Comparison of ENCODE assay signal across 8 mouse cellular contexts in the genomic region with DNA sequence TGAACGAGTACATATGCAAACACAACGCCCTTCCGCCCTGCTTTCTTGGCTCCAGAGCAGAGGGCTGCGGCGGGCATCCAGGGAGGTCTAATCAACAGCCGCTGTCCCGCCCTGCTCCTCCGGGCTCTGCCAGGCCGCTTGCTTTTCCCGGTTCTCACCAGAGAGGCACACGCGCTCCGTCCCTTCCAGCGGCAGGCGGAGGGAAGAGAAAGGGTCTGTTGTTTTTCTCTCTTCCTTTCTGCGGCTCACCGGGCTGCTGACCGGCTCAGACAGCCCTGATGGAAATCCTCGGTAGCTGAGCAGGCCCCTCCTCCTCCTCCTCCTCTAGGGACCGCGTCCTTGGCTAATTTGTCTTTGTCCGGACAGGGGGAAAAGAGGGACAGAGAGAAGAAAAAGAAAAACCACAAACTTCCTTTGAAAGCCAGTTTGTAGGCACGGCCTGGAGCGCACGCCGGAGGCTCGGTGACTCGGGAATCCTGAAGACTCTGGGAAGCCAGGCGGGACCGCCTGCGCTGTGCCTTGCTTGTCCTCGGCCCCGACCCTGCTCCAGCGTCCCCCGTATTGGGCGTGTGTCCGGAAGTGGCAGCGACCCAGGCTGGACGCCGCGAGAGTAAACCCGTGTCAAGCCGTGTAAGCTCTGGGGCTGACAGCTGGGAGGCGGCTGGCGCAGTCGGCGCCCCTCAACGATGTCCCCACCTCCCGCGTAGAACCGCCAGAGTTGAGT. TPM values are rescaled to one million over a fixed set of nuclear protein-coding genes. Genes with fewer than 3 reads are reported as not detected.
DNase-seq lines count a peak whose midpoint lies in the region; ATAC-seq and TF ChIP-seq lines count a peak whose summit lies in the region.

No protein-coding gene starts in this region.

- H3K27me3 ChIP-seq in forebrain, embryonic 10.5 days (ENCODE audit: poor library complexity, severe bottlenecking) = no peaks in the 10 kb centered on the region
- H3K27me3 ChIP-seq in heart, embryonic 16.5 days (ENCODE audit: control insufficient read depth, insufficient read depth, low read length) = no peaks in the 10 kb centered on the region
- no peaks in the 10 kb centered on the region for H3K27me3 ChIP-seq in neural tube, embryonic 15.5 days (replicated peaks)

- peak; percentile 61 for ATAC-seq in heart, embryonic 16.5 days (replicated peaks; ENCODE audit: extremely low read depth, insufficient read depth, low FRiP score)
- ATAC-seq in neural tube, embryonic 15.5 days (ENCODE audit: low FRiP score) = peak; percentile 69

- H3K27ac ChIP-seq in forebrain, embryonic 10.5 days = peak overlapping the region; percentile 94
- peak overlapping the region; percentile 92 for H3K27ac ChIP-seq in heart, embryonic 16.5 days (ENCODE audit: low read length)
- H3K27ac ChIP-seq in neural tube, embryonic 15.5 days (replicated peaks) = peak overlapping the region; percentile 86

- under 1% methylated on average over 50 of the region's 51 CpGs for WGBS in forebrain, embryonic 10.5 days
- WGBS in heart, embryonic 16.5 days = under 1% methylated on average over 51 of the region's 51 CpGs
- under 1% methylated on average over 49 of the region's 51 CpGs for WGBS in lung, adult 2 months
- under 1% methylated on average over 51 of the region's 51 CpGs for WGBS in neural tube, embryonic 15.5 days

- 0 out of 2 replicates have a peak, but pooled peaks have one; percentile 17 for TF ChIP-seq CTCF in lung, adult 2 months (IDR thresholded peaks at IDR 0.05; ENCODE audit: insufficient read depth, low read length)

- peak overlapping the region; percentile 71 for H3K4me3 ChIP-seq in forebrain, embryonic 10.5 days
- H3K4me3 ChIP-seq in heart, embryonic 16.5 days (ENCODE audit: low read length) = peak overlapping the region; percentile 82
- peak overlapping the region; percentile 88 for H3K4me3 ChIP-seq in lung, adult 2 months (replicated peaks; ENCODE audit: extremely low read depth, low read depth, low read length)
- H3K4me3 ChIP-seq in neural tube, embryonic 15.5 days (replicated peaks) = peak overlapping the region; percentile 56

- H3K4me2 ChIP-seq in heart, embryonic 16.5 days (ENCODE audit: low read depth, low read length) = peak overlapping the region; percentile 96
- H3K4me2 ChIP-seq in neural tube, embryonic 15.5 days = peak overlapping the region; percentile 76

- H3K36me3 ChIP-seq in forebrain, embryonic 10.5 days (replicated peaks) = peaks cover 7% of the 10 kb centered on the region
- peaks cover 2% of the 10 kb centered on the region for H3K36me3 ChIP-seq in heart, embryonic 16.5 days (ENCODE audit: control insufficient read depth, insufficient read depth)
- H3K36me3 ChIP-seq in neural tube, embryonic 15.5 days = peaks cover 7% of the 10 kb centered on the region

- TF ChIP-seq POLR2A in lung, adult 2 months (IDR thresholded peaks at IDR 0.05; ENCODE audit: borderline replicate concordance, extremely low read depth, low read depth, low read length) = peak; percentile 88

- DNase-seq in CD8-positive naive resting alpha-beta T cell, adult 2 months (ENCODE audit: low read depth in 2 of 2, low spot score in 2 of 2) = peak; percentile 16 to 31
- DNase-seq in c-Kit-negative CD71-positive TER-119-positive erythroid progenitor cells, embryonic 14.5 days (ENCODE audit: low read depth, low spot score) = peak; percentile 75
- DNase-seq in forebrain, embryonic 10.5 days (ENCODE audit: extremely low spot score, low spot score) = peak; percentile 82
- DNase-seq in kidney, postnatal 36 days = peak; percentile 87
- peak; percentile 82 for DNase-seq in lung, adult 2 months
- DNase-seq in testis, postnatal 14 days (ENCODE audit: low spot score) = peak; percentile 77

- H3K9me3 ChIP-seq in forebrain, embryonic 10.5 days = no peaks in the 10 kb centered on the region
- H3K9me3 ChIP-seq in heart, embryonic 16.5 days (replicated peaks; ENCODE audit: control insufficient read depth, low read length) = no peaks in the 10 kb centered on the region
- no peaks in the 10 kb centered on the region for H3K9me3 ChIP-seq in neural tube, embryonic 15.5 days (replicated peaks)

- H3K9ac ChIP-seq in heart, embryonic 16.5 days (ENCODE audit: low read length) = peak overlapping the region; percentile 91
- peak overlapping the region; percentile 60 for H3K9ac ChIP-seq in neural tube, embryonic 15.5 days (replicated peaks)

- H3K4me1 ChIP-seq in forebrain, embryonic 10.5 days = peaks cover 33% of the 10 kb centered on the region
- peaks cover 16% of the 10 kb centered on the region for H3K4me1 ChIP-seq in heart, embryonic 16.5 days (ENCODE audit: control insufficient read depth, insufficient read depth, low read length)
- peaks cover 6% of the 10 kb centered on the region; the same call in 1 of the 2 replicates for H3K4me1 ChIP-seq in lung, adult 2 months (ENCODE audit: control insufficient read depth, insufficient read depth, low read length)
- peaks cover 36% of the 10 kb centered on the region for H3K4me1 ChIP-seq in neural tube, embryonic 15.5 days

RNA-seq across cellular contexts. Expression of a gene that starts 1.2 kb away (rescaled TPM):
- 26.2 and 26.9 TPM in 2 replicates for polyA plus RNA-seq in forebrain, embryonic 10.5 days (2016; fragmentation: Nextera tagmentation; extraction: Ambion mirVana)
- 28.1 and 31.4 TPM in 2 replicates for polyA plus RNA-seq in heart, embryonic 16.5 days (2015; fragmentation: Nextera tagmentation; extraction: Ambion mirVana)
- polyA plus RNA-seq in lung, adult 2 months (2012; rRNA removed) = 13.4 and 24.2 TPM in 2 replicates
- 57.3 and 61.7 TPM in 2 replicates for polyA plus RNA-seq in neural tube, embryonic 15.5 days (2015; fragmentation: Nextera tagmentation; extraction: Ambion mirVana)

RNA-seq across cellular contexts. Expression of a gene that starts 1.9 kb away (rescaled TPM):
- polyA plus RNA-seq in forebrain, embryonic 10.5 days (2016; fragmentation: Nextera tagmentation; extraction: Ambion mirVana) = 27.2 and 27.9 TPM in 2 replicates
- polyA plus RNA-seq in heart, embryonic 16.5 days (2015; fragmentation: Nextera tagmentation; extraction: Ambion mirVana) = 24.7 and 28.2 TPM in 2 replicates
- 89.1 and 95.2 TPM in 2 replicates for polyA plus RNA-seq in lung, adult 2 months (2012; rRNA removed)
- polyA plus RNA-seq in neural tube, embryonic 15.5 days (2015; fragmentation: Nextera tagmentation; extraction: Ambion mirVana) = 37.3 and 37.4 TPM in 2 replicates

RNA-seq across cellular contexts. Expression of a gene that starts 23.9 kb away (rescaled TPM):
- 1.8 and 1.9 TPM in 2 replicates for polyA plus RNA-seq in forebrain, embryonic 10.5 days (2016; fragmentation: Nextera tagmentation; extraction: Ambion mirVana)
- 0.60 and 0.79 TPM in 2 replicates for polyA plus RNA-seq in heart, embryonic 16.5 days (2015; fragmentation: Nextera tagmentation; extraction: Ambion mirVana)
- 4.7 and 16.7 TPM in 2 replicates for polyA plus RNA-seq in lung, adult 2 months (2012; rRNA removed)
- polyA plus RNA-seq in neural tube, embryonic 15.5 days (2015; fragmentation: Nextera tagmentation; extraction: Ambion mirVana) = 0.40 and 0.41 TPM in 2 replicates

RNA-seq across cellular contexts. Expression of a gene that starts 31.6 kb away (rescaled TPM):
- polyA plus RNA-seq in forebrain, embryonic 10.5 days (2016; fragmentation: Nextera tagmentation; extraction: Ambion mirVana) = 119 and 130 TPM in 2 replicates
- 139 and 145 TPM in 2 replicates for polyA plus RNA-seq in heart, embryonic 16.5 days (2015; fragmentation: Nextera tagmentation; extraction: Ambion mirVana)
- polyA plus RNA-seq in lung, adult 2 months (2012; rRNA removed) = 158 and 181 TPM in 2 replicates
- 93.4 and 102 TPM in 2 replicates for polyA plus RNA-seq in neural tube, embryonic 15.5 days (2015; fragmentation: Nextera tagmentation; extraction: Ambion mirVana)

RNA-seq across cellular contexts. Expression of a gene that starts 32.0 kb away (rescaled TPM):
- polyA plus RNA-seq in forebrain, embryonic 10.5 days (2016; fragmentation: Nextera tagmentation; extraction: Ambion mirVana) = 0.38 and 0.42 TPM in 2 replicates
- 0.22 and 0.37 TPM in 2 replicates for polyA plus RNA-seq in heart, embryonic 16.5 days (2015; fragmentation: Nextera tagmentation; extraction: Ambion mirVana)
- polyA plus RNA-seq in lung, adult 2 months (2012; rRNA removed) = 4.2 and 13.3 TPM in 2 replicates
- polyA plus RNA-seq in neural tube, embryonic 15.5 days (2015; fragmentation: Nextera tagmentation; extraction: Ambion mirVana) = 0.29 TPM in 1 of 2 replicates, not detected in the other

Comparison
In these comparisons a context has a peak if more than half of its experiments do, and no peak if none do; other contexts are left out.
1. Peak in every context shown above with its lines: DNase-seq, ATAC-seq, H3K4me3 ChIP-seq and H3K27ac ChIP-seq.
2. DNase-seq: peak in every context shown above with its lines; median percentile 87 in kidney, postnatal 36 days; 82 in forebrain, embryonic 10.5 days; 82 in lung, adult 2 months; 77 in testis, postnatal 14 days; 75 in c-Kit-negative CD71-positive TER-119-positive erythroid progenitor cells, embryonic 14.5 days; 24 in CD8-positive naive resting alpha-beta T cell, adult 2 months.